Comparison of ENCODE assay signal across 8 mouse cellular contexts in genomic region chr3:102194291-102195051, GRCm38 (mm10). TPM values are rescaled to one million over a fixed set of nuclear protein-coding genes. Genes with fewer than 3 reads are reported as not detected.
DNase-seq lines count a peak whose midpoint lies in the region; TF ChIP-seq lines count a peak whose summit lies in the region.

No protein-coding gene starts in this region.

- H3K27ac ChIP-seq in embryonic fibroblast, embryonic 13.5 days (ENCODE audit: insufficient read depth, low read length) = peak overlapping the region; percentile 36
- H3K27ac ChIP-seq in limb, embryonic 10.5 days = peak overlapping the region; percentile 70

- intact Hi-C loops in left cerebral cortex, postnatal 36 days (cut with DNase I) = no loop called here

- WGBS in limb, embryonic 10.5 days = 5% methylated on average over 11 of the region's 11 CpGs

- no peak for TF ChIP-seq POLR2A in embryonic fibroblast, embryonic 13.5 days (IDR thresholded peaks at IDR 0.05; ENCODE audit: low read depth, low read length)

- H3K4me3 ChIP-seq in embryonic fibroblast, embryonic 13.5 days (ENCODE audit: insufficient read depth, low read length) = no peak overlapping the region
- H3K4me3 ChIP-seq in limb, embryonic 10.5 days = peak overlapping the region; percentile 18

- H3K4me1 ChIP-seq in embryonic fibroblast, embryonic 13.5 days (ENCODE audit: control insufficient read depth, insufficient read depth, low read length) = peaks cover 26% of the 10 kb centered on the region
- H3K4me1 ChIP-seq in limb, embryonic 10.5 days = peaks cover 89% of the 10 kb centered on the region

- peaks cover 8% of the 10 kb centered on the region; the same call in 1 of the 2 replicates for H3K27me3 ChIP-seq in limb, embryonic 10.5 days (ENCODE audit: low read depth, poor library complexity, severe bottlenecking)

- H3K36me3 ChIP-seq in limb, embryonic 10.5 days = no peaks in the 10 kb centered on the region

- DNase-seq in kidney, postnatal 10 days = peak; percentile 34
- no peak for DNase-seq in kidney, adult 9 months
- peak; percentile 54 for DNase-seq in limb, embryonic 10.5 days (ENCODE audit: low spot score)
- peak; percentile 55 for DNase-seq in retina, embryonic 14.5 days (ENCODE audit: low spot score)
- no peak for DNase-seq in left cerebral cortex, postnatal 36 days (ENCODE audit: low spot score in 2 of 2)
- no peak for DNase-seq in left cerebral cortex, adult 8-10 months (ENCODE audit: low spot score in 2 of 2)
- DNase-seq in B cell, adult 2 months = no peak

- no peak for TF ChIP-seq CTCF in embryonic fibroblast, embryonic 13.5 days (IDR thresholded peaks at IDR 0.05; ENCODE audit: borderline replicate concordance, insufficient read depth, low read length)

- no peaks in the 10 kb centered on the region for H3K9me3 ChIP-seq in limb, embryonic 10.5 days (replicated peaks)

RNA-seq across cellular contexts. Expression of gene Vangl1, which starts 10.0 kb away (rescaled TPM):
- 23.2 and 30.0 TPM in 2 replicates for polyA plus RNA-seq in embryonic fibroblast, embryonic 13.5 days (2011; ENCODE audit: insufficient read length, low read depth, missing spikeins)
- 11.8 and 14.8 TPM in 2 replicates for polyA plus RNA-seq in limb, embryonic 10.5 days (2016; fragmentation: Nextera tagmentation; extraction: Ambion mirVana)
- 1 to 10 TPM; 3.4 to 6.0 TPM for total RNA-seq in left cerebral cortex, postnatal 36 days (2021)
- total RNA-seq in left cerebral cortex, adult 8-10 months (2022) = 1 to 10 TPM; 3.7 to 9.5 (median 7.0) TPM

Comparison
In these comparisons a context has a peak if more than half of its experiments do, and no peak if none do; other contexts are left out.
1. DNase-seq: peak in kidney, postnatal 10 days (single experiment), limb, embryonic 10.5 days (single experiment) and retina, embryonic 14.5 days (single experiment); none in kidney, adult 9 months (single experiment), left cerebral cortex, postnatal 36 days (0 of 2), left cerebral cortex, adult 8-10 months (0 of 2) and B cell, adult 2 months (0 of 2).